Comparison of ENCODE assay signal across 8 mouse cellular contexts in the genomic region with DNA sequence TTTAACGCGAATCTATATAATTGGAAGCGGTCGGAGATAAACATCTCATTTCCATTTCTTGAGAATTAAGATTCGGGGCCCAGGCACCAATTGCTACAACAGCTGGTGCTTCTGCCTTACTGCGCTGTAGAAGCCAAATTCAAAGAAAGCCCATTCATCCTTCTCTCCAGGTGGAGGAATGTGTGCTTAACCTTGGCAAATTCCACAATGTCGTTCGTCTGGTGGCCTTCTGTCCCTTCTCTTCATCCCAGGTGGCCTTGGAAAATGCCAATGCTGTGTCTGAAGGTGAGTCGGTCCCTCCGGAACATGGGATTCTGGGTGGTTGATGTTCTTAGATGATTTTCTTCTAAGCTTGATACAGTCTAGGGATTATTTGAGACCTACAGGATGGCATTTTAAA. TPM values are rescaled to one million over a fixed set of nuclear protein-coding genes. Genes with fewer than 3 reads are reported as not detected.
A peak's percentile ranks its signal among the peaks of the same experiment; 100 is the strongest.
DNase-seq lines count a peak whose midpoint lies in the region; ATAC-seq and TF ChIP-seq lines count a peak whose summit lies in the region.

No protein-coding gene starts in this region.

- peaks cover 33% of the 10 kb centered on the region for H3K4me1 ChIP-seq in heart, embryonic 15.5 days (replicated peaks)
- H3K4me1 ChIP-seq in MEL (ENCODE audit: control insufficient read depth in 1 of 2, insufficient read depth in 2 of 2, low read length in 2 of 2), result peaks cover 3 to 10% of the 10 kb centered on the region in 2 experiments; a peak in 2 of 4 replicates
- H3K4me1 ChIP-seq in forebrain, postnatal 0 days (ENCODE audit: insufficient read depth), result peaks cover 18% of the 10 kb centered on the region
- peaks cover 36% of the 10 kb centered on the region for H3K4me1 ChIP-seq in midbrain, embryonic 10.5 days

- peaks cover 42% of the 10 kb centered on the region for H3K36me3 ChIP-seq in heart, embryonic 15.5 days
- H3K36me3 ChIP-seq in MEL (ENCODE audit: control insufficient read depth in 1 of 2, insufficient read depth in 2 of 2, low read length in 2 of 2), result peaks cover 14 to 23% of the 10 kb centered on the region in 2 experiments
- peaks cover 41% of the 10 kb centered on the region for H3K36me3 ChIP-seq in forebrain, postnatal 0 days (ENCODE audit: insufficient read depth)
- peaks cover 46% of the 10 kb centered on the region for H3K36me3 ChIP-seq in midbrain, embryonic 10.5 days

- H3K27ac ChIP-seq in heart, embryonic 15.5 days, result peak overlapping the region; percentile 95
- peak overlapping the region; percentile 79 for H3K27ac ChIP-seq in MEL (ENCODE audit: control insufficient read depth, low read depth, low read length)
- peak overlapping the region; percentile 98 for H3K27ac ChIP-seq in forebrain, postnatal 0 days (ENCODE audit: low read depth, low read length)
- H3K27ac ChIP-seq in midbrain, embryonic 10.5 days (replicated peaks), result peak overlapping the region; percentile 98

- no peak for TF ChIP-seq RAD21 in MEL (IDR thresholded peaks at IDR 0.05; ENCODE audit: low read depth, low read length)

- H3K9me3 ChIP-seq in heart, embryonic 15.5 days (replicated peaks), result no peaks in the 10 kb centered on the region
- no peaks in the 10 kb centered on the region for H3K9me3 ChIP-seq in MEL (replicated peaks; ENCODE audit: insufficient read depth, low read length)
- H3K9me3 ChIP-seq in forebrain, postnatal 0 days (ENCODE audit: low read length), result no peaks in the 10 kb centered on the region
- H3K9me3 ChIP-seq in midbrain, embryonic 10.5 days (replicated peaks), result no peaks in the 10 kb centered on the region

- peak overlapping the region; percentile 84 for H3K4me2 ChIP-seq in heart, embryonic 15.5 days
- peak overlapping the region; percentile 83 for H3K4me2 ChIP-seq in forebrain, postnatal 0 days (ENCODE audit: low read depth)

- DNase-seq in heart, adult 9 months (ENCODE audit: low spot score in 2 of 2), result no peak
- peak; percentile 49 for DNase-seq in MEL (ENCODE audit: low read depth, low spot score)
- no peak for DNase-seq in forebrain, postnatal 0 days
- no peak for DNase-seq in midbrain, embryonic 10.5 days (ENCODE audit: low spot score)
- no peak for DNase-seq in layer of hippocampus, adult 11-12 months (ENCODE audit: low spot score)
- no peak for DNase-seq in cerebellum, postnatal 25 days
- DNase-seq in frontal cortex, postnatal 10 days (ENCODE audit: low spot score in 2 of 2), result no peak

- TF ChIP-seq POLR2A in MEL (IDR thresholded peaks at IDR 0.05; ENCODE audit: control insufficient read depth in 1 of 2, insufficient read depth in 1 of 2, low read depth in 1 of 2, low read length in 2 of 2, poor library complexity in 1 of 2), result no peak

- TF ChIP-seq EP300 in MEL (IDR thresholded peaks at IDR 0.05; ENCODE audit: low read depth in 1 of 2, low read length in 2 of 2), result no peak

- peaks cover 43% of the 10 kb centered on the region for H3K79me2 ChIP-seq in MEL (ENCODE audit: control insufficient read depth, insufficient read depth, low read length, poor library complexity)

- no peak for ATAC-seq in heart, embryonic 15.5 days (replicated peaks; ENCODE audit: insufficient number of reproducible peaks, insufficient read depth, low FRiP score, low read depth)
- ATAC-seq in forebrain, postnatal 0 days, result no peak

- no peaks in the 10 kb centered on the region for H3K27me3 ChIP-seq in heart, embryonic 15.5 days
- H3K27me3 ChIP-seq in MEL (ENCODE audit: control insufficient read depth in 1 of 2, insufficient read depth in 2 of 2, low read length in 2 of 2), result no peaks in the 10 kb centered on the region
- H3K27me3 ChIP-seq in forebrain, postnatal 0 days (ENCODE audit: insufficient read depth, low read length), result no peaks in the 10 kb centered on the region
- H3K27me3 ChIP-seq in midbrain, embryonic 10.5 days (ENCODE audit: low read depth, poor library complexity, severe bottlenecking), result no peaks in the 10 kb centered on the region

- peak overlapping the region; percentile 100 for H3K4me3 ChIP-seq in heart, embryonic 15.5 days
- peak overlapping the region; percentile 86 to 94 for H3K4me3 ChIP-seq in MEL (ENCODE audit: control insufficient read depth in 1 of 2, insufficient read depth in 1 of 2, low read depth in 2 of 2, low read length in 2 of 2)
- peak overlapping the region; percentile 87 for H3K4me3 ChIP-seq in forebrain, postnatal 0 days (ENCODE audit: low read depth, low read length)
- H3K4me3 ChIP-seq in midbrain, embryonic 10.5 days, result peak overlapping the region; percentile 95

- WGBS in heart, embryonic 15.5 days, result under 1% methylated on average over 10 of the region's 10 CpGs
- WGBS in forebrain, postnatal 0 days, result 1% methylated on average over 10 of the region's 10 CpGs
- 2% methylated on average over 10 of the region's 10 CpGs for WGBS in midbrain, embryonic 10.5 days

- peak overlapping the region; percentile 98 for H3K9ac ChIP-seq in heart, embryonic 15.5 days
- peak overlapping the region; percentile 98 for H3K9ac ChIP-seq in MEL (ENCODE audit: control insufficient read depth, low read depth, low read length, poor library complexity, severe bottlenecking)
- peak overlapping the region; percentile 92 for H3K9ac ChIP-seq in forebrain, postnatal 0 days

- no peak for TF ChIP-seq CTCF in MEL (IDR thresholded peaks at IDR 0.05 in 2 of 3, conservative IDR thresholded peaks at IDR 0.05 in 1 of 3; ENCODE audit: control insufficient read depth in 1 of 3, insufficient read depth in 1 of 3, low read depth in 2 of 3, low read length in 3 of 3, poor library complexity in 1 of 3, severe bottlenecking in 1 of 3)
- TF ChIP-seq CTCF in forebrain, postnatal 0 days (IDR thresholded peaks at IDR 0.05; ENCODE audit: low read depth), result no peak

TF ChIP-seq in MEL, 35 proteins besides CTCF, POLR2A, EP300 and RAD21:
- TF ChIP-seq CHD2 (IDR thresholded peaks at IDR 0.05; ENCODE audit: low read length) (no peak), POLR2AphosphoS5 (IDR thresholded peaks at IDR 0.05; ENCODE audit: borderline replicate concordance, low read depth, low read length) (0 out of 2 replicates have a peak, but pooled peaks have one; percentile 58)
TF ChIP-seq in MEL: peak in this region for 1.

RNA-seq across cellular contexts. Expression of gene Nop56, which starts 0.6 kb away (rescaled TPM):
- polyA plus RNA-seq in heart, embryonic 15.5 days (2015; fragmentation: Nextera tagmentation; extraction: Ambion mirVana), result 103 and 150 TPM in 2 replicates
- total RNA-seq in MEL (2012; rRNA removed), result 425 and 556 TPM in 2 replicates
- polyA plus RNA-seq in MEL (2012; ENCODE audit: insufficient read depth in 1 of 2, insufficient read length in 2 of 2, low read depth in 1 of 2, low replicate concordance in 2 of 2, missing spikeins in 1 of 2), result 1,000 to 10,000 TPM in 1 of 2 experiments, 100 to 1,000 TPM in 1; 594 to 1,867 TPM
- total RNA-seq in forebrain, postnatal 0 days (2014; rRNA removed), result 173 and 183 TPM in 2 replicates
- 220 and 243 TPM in 2 replicates for polyA plus RNA-seq in forebrain, postnatal 0 days (2015; fragmentation: Nextera tagmentation; extraction: Ambion mirVana)
- polyA plus RNA-seq in midbrain, embryonic 10.5 days (2016; fragmentation: Nextera tagmentation; extraction: Ambion mirVana), result 392 and 425 TPM in 2 replicates

RNA-seq across cellular contexts. Expression of gene Idh3b, which starts 9.5 kb away (rescaled TPM):
- polyA plus RNA-seq in heart, embryonic 15.5 days (2015; fragmentation: Nextera tagmentation; extraction: Ambion mirVana), result 288 and 290 TPM in 2 replicates
- total RNA-seq in MEL (2012; rRNA removed), result 205 and 210 TPM in 2 replicates
- 1,000 to 10,000 TPM in 1 of 2 experiments, 100 to 1,000 TPM in 1; 551 to 1,030 TPM for polyA plus RNA-seq in MEL (2012; ENCODE audit: insufficient read depth in 1 of 2, insufficient read length in 2 of 2, low read depth in 1 of 2, low replicate concordance in 2 of 2, missing spikeins in 1 of 2)
- 137 and 175 TPM in 2 replicates for total RNA-seq in forebrain, postnatal 0 days (2014; rRNA removed)
- 151 and 169 TPM in 2 replicates for polyA plus RNA-seq in forebrain, postnatal 0 days (2015; fragmentation: Nextera tagmentation; extraction: Ambion mirVana)
- polyA plus RNA-seq in midbrain, embryonic 10.5 days (2016; fragmentation: Nextera tagmentation; extraction: Ambion mirVana), result 136 and 141 TPM in 2 replicates

RNA-seq across cellular contexts. Expression of gene Ebf4, which starts 20.1 kb away (rescaled TPM):
- polyA plus RNA-seq in heart, embryonic 15.5 days (2015; fragmentation: Nextera tagmentation; extraction: Ambion mirVana), result 0.58 and 1.2 TPM in 2 replicates
- 0.12 and 0.13 TPM in 2 replicates for total RNA-seq in MEL (2012; rRNA removed)
- under 1 TPM in 1 of 2 experiments, not detected in 1; 0.72 TPM for polyA plus RNA-seq in MEL (2012; ENCODE audit: insufficient read depth in 1 of 2, insufficient read length in 2 of 2, low read depth in 1 of 2, low replicate concordance in 2 of 2, missing spikeins in 1 of 2)
- total RNA-seq in forebrain, postnatal 0 days (2014; rRNA removed), result 9.3 and 15.1 TPM in 2 replicates
- polyA plus RNA-seq in forebrain, postnatal 0 days (2015; fragmentation: Nextera tagmentation; extraction: Ambion mirVana), result 3.5 and 4.8 TPM in 2 replicates
- 0.95 and 1.3 TPM in 2 replicates for polyA plus RNA-seq in midbrain, embryonic 10.5 days (2016; fragmentation: Nextera tagmentation; extraction: Ambion mirVana)
